Mouse (Mus musculus): ENCODE measurements around the gene Grb10.

Grb10 gene

DNA sequence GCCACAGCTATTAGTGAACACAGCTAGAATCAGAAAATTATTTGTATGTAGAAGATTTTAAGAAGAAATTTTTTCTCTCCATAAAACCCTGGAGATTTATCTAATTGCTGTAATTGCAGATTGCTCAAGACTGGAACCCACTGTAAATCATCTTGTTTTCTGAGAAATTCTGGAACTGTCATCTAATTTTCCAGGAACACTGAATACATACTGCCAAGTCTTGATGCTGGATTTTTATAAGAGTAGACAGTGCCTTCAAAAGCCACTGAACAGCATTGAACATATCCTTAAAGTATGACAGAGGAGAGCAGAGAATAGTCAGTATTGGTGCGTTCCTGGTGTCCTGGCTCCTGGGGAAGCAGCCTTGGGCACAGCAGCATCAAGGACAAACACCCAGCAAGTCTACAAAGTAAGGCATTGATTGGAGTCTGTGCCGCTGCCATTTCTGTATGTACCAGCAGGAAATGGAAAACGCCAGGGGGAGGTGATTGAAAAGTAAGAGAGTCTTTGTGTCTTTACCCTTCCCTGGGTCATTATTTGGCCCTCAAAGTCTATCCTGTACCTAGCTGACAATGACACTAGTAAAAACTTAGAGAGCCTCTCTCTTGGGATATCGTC is 38.1 kb downstream of the Grb10 start:
- DNase-seq (ENCODE audit: low read depth, low spot score): no peak
- H3K27me3 ChIP-seq (ENCODE audit: control insufficient read depth, insufficient read depth, low read length, poor library complexity, severe bottlenecking): no peaks in the 10 kb centered on the region

DNA sequence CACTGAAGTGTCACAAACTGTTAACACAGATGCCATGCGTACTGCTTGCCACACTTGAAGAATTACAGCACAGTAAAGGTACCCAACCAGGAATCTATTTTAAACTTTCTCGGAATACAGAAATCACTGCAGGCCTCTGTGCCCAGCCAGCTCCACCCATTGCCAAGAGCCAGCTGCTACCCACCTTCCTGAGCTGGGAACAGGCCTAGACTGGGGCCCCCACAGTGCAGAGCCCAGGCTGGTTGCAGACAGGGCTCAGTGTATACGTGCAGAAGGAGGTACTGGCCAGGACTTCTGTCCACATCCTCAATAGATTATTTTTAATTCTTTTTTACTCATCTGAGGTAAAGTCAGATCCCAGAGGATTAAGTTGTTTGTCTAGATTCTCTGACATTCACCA is 39.6 kb downstream of the Grb10 start:
- Histone ChIP-seq H3K27me3 (ENCODE audit: control insufficient read depth, insufficient read depth, low read length, poor library complexity, severe bottlenecking) (no peaks in the 10 kb centered on the region), H3K36me3 (ENCODE audit: control insufficient read depth, insufficient read depth, low read length, poor library complexity, severe bottlenecking) (no peaks in the 10 kb centered on the region)
- no peak for DNase-seq (ENCODE audit: low read depth, low spot score)

More for the DNA sequence above, 38.1 kb downstream of the Grb10 start:
- H3K36me3 ChIP-seq (ENCODE audit: control insufficient read depth, insufficient read depth, low read length, poor library complexity, severe bottlenecking): no peaks in the 10 kb centered on the region

GRCm38 (mm10) chr11:11997045-11997444 is 41.4 kb downstream of the Grb10 start:
- Histone ChIP-seq H3K27me3 (ENCODE audit: control insufficient read depth, insufficient read depth, low read length, poor library complexity, severe bottlenecking) (no peaks in the 10 kb centered on the region), H3K36me3 (ENCODE audit: control insufficient read depth, insufficient read depth, low read length, poor library complexity, severe bottlenecking) (no peaks in the 10 kb centered on the region)
- DNase-seq (ENCODE audit: low read depth, low spot score): no peak

DNA sequence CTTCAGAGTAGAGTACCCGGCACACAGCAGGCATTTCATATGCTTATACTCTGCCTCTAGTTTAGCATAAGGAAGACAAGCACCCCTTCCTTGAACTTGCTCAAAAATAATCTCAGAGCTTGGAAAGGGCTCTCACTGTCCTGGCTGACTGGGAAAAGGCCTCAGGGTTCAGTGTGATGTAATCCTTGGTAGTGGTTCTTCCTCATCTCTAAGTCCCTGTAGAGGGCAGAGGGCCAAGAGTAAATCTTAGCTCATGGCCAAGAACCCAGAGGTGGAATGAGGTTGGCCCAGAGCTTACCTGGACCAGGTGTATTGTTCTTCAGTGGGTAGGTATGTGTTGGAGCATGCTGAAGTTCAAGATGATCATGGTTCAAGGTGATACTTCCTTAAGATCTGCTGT is 43.1 kb downstream of the Grb10 start:
- Histone ChIP-seq H3K27me3 (ENCODE audit: control insufficient read depth, insufficient read depth, low read length, poor library complexity, severe bottlenecking) (no peaks in the 10 kb centered on the region; the same call in 1 of the 2 replicates), H3K36me3 (ENCODE audit: control insufficient read depth, insufficient read depth, low read length, poor library complexity, severe bottlenecking) (no peaks in the 10 kb centered on the region)
- DNase-seq (ENCODE audit: low read depth, low spot score): no peak

GRCm38 (mm10) chr11:11993807-11994206 is 44.7 kb downstream of the Grb10 start:
- DNase-seq (ENCODE audit: low read depth, low spot score): no peak
- no peaks in the 10 kb centered on the region; the same call in 1 of the 2 replicates for H3K27me3 ChIP-seq (ENCODE audit: control insufficient read depth, insufficient read depth, low read length, poor library complexity, severe bottlenecking)
- no peaks in the 10 kb centered on the region for H3K36me3 ChIP-seq (ENCODE audit: control insufficient read depth, insufficient read depth, low read length, poor library complexity, severe bottlenecking)

DNA sequence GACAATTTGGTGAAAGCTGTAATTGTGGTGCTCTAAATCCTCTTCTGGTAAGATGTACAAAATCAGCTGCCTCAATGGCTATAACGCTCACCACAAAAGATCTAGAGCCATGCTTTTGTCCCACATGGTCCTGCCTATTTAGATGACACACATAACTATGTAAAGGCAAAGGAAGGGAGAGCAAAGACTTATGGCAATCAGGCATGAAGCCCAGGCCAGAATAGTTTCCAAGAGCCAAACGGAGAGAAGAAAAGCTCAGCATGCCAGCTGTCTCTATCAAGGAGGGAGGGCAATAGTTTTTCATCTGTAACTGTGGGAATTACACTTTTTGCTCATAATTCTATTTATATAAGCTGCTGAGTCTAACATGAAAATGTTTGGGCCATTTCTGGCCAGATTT is 45.3 kb downstream of the Grb10 start:
- H3K36me3 ChIP-seq (ENCODE audit: control insufficient read depth, insufficient read depth, low read length, poor library complexity, severe bottlenecking): no peaks in the 10 kb centered on the region
- DNase-seq (ENCODE audit: low read depth, low spot score): no peak
- no peaks in the 10 kb centered on the region; the same call in 1 of the 2 replicates for H3K27me3 ChIP-seq (ENCODE audit: control insufficient read depth, insufficient read depth, low read length, poor library complexity, severe bottlenecking)

- H3K27me3 ChIP-seq (ENCODE audit: control insufficient read depth, insufficient read depth, low read length, poor library complexity, severe bottlenecking): no peaks in the 10 kb centered on the region; the same call in 1 of the 2 replicates
- no peak for DNase-seq (ENCODE audit: low read depth, low spot score)
- no peaks in the 10 kb centered on the region for H3K36me3 ChIP-seq (ENCODE audit: control insufficient read depth, insufficient read depth, low read length, poor library complexity, severe bottlenecking)
These were observed 48.6 kb downstream of the Grb10 start for GRCm38 (mm10) chr11:11989850-11990249.

DNA sequence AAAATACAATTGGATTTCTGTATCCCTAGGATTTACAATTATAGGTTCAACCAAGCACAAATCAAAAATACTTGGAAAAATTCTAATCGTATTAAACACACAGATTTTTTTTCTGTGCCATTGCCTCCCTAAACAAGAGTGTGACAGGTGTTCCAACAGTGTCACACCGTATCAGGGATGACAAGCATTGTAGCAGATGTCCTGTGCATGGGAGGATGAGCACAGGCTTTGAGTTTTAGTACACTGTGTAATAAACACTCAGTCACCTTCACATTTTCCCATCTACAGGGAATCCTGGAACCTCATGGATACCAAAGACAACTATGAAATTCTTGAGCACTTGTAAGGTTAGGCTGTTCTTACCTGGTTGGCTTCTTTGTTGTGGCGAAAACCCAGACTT is 51.2 kb downstream of the Grb10 start:
- Histone ChIP-seq H3K27me3 (ENCODE audit: control insufficient read depth, insufficient read depth, low read length, poor library complexity, severe bottlenecking) (no peaks in the 10 kb centered on the region; the same call in 1 of the 2 replicates), H3K36me3 (ENCODE audit: control insufficient read depth, insufficient read depth, low read length, poor library complexity, severe bottlenecking) (no peaks in the 10 kb centered on the region)
- DNase-seq (ENCODE audit: low read depth, low spot score): no peak

- DNase-seq (ENCODE audit: low read depth, low spot score): no peak
- Histone ChIP-seq H3K27me3 (ENCODE audit: control insufficient read depth, insufficient read depth, low read length, poor library complexity, severe bottlenecking) (no peaks in the 10 kb centered on the region), H3K36me3 (ENCODE audit: control insufficient read depth, insufficient read depth, low read length, poor library complexity, severe bottlenecking) (no peaks in the 10 kb centered on the region)
These were observed 59.8 kb downstream of the Grb10 start for GRCm38 (mm10) chr11:11978611-11979197.

GRCm38 (mm10) chr11:11974591-11975255 is 63.8 kb downstream of the Grb10 start:
- H3K27me3 ChIP-seq (ENCODE audit: control insufficient read depth, insufficient read depth, low read length, poor library complexity, severe bottlenecking): no peaks in the 10 kb centered on the region
- H3K36me3 ChIP-seq (ENCODE audit: control insufficient read depth, insufficient read depth, low read length, poor library complexity, severe bottlenecking): no peaks in the 10 kb centered on the region
- peak; percentile 81 for DNase-seq (ENCODE audit: low read depth, low spot score)

GRCm38 (mm10) chr11:11973366-11974014 is 65.0 kb downstream of the Grb10 start:
- peak; percentile 74 for DNase-seq (ENCODE audit: low read depth, low spot score)
- no peaks in the 10 kb centered on the region for H3K36me3 ChIP-seq (ENCODE audit: control insufficient read depth, insufficient read depth, low read length, poor library complexity, severe bottlenecking)
- no peaks in the 10 kb centered on the region for H3K27me3 ChIP-seq (ENCODE audit: control insufficient read depth, insufficient read depth, low read length, poor library complexity, severe bottlenecking)

GRCm38 (mm10) chr11:11972401-11973110 is 65.9 kb downstream of the Grb10 start:
- Histone ChIP-seq H3K27me3 (ENCODE audit: control insufficient read depth, insufficient read depth, low read length, poor library complexity, severe bottlenecking) (no peaks in the 10 kb centered on the region), H3K36me3 (ENCODE audit: control insufficient read depth, insufficient read depth, low read length, poor library complexity, severe bottlenecking) (no peaks in the 10 kb centered on the region)
- no peak for DNase-seq (ENCODE audit: low read depth, low spot score)

DNA sequence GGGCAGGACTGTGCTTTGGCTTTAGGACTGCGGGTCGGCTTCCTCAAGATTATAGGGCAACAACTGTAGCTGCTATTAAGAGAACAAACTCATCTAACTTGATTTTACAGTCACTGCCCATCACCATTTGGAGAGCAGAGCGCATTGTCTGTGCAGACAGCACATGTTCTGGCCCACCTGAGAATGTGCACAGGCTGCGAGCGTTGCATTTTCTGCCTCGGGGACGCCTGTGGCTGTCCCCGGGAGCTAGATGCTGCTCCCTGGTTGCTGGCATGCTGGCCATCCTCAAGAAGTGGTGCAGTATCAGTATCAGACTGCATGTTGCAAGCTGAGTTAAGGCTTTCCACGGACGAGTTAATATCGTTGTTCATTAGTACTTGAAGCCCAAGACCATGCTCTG is 68.2 kb downstream of the Grb10 start:
- H3K36me3 ChIP-seq (ENCODE audit: control insufficient read depth, insufficient read depth, low read length, poor library complexity, severe bottlenecking): no peaks in the 10 kb centered on the region
- no peaks in the 10 kb centered on the region for H3K27me3 ChIP-seq (ENCODE audit: control insufficient read depth, insufficient read depth, low read length, poor library complexity, severe bottlenecking)
- DNase-seq (ENCODE audit: low read depth, low spot score): no peak

GRCm38 (mm10) chr11:11968830-11969229 is 69.7 kb downstream of the Grb10 start:
- Histone ChIP-seq H3K27me3 (ENCODE audit: control insufficient read depth, insufficient read depth, low read length, poor library complexity, severe bottlenecking) (no peaks in the 10 kb centered on the region), H3K36me3 (ENCODE audit: control insufficient read depth, insufficient read depth, low read length, poor library complexity, severe bottlenecking) (no peaks in the 10 kb centered on the region)
- DNase-seq (ENCODE audit: low read depth, low spot score): no peak
